Comparison of ENCODE assay signal across 18 mouse cellular contexts in genomic region chr7:64045292-64045691, GRCm38 (mm10).
A peak's percentile ranks its signal among the peaks of the same experiment; 100 is the strongest.
DNase-seq lines count a peak whose midpoint lies in the region; ATAC-seq and TF ChIP-seq lines count a peak whose summit lies in the region.
"Had no signal": no experiment of that assay in that cellular context is flagged by ENCODE, and none has a peak within 500 bp of the region (broad histone marks: within the 10 kb centered on the region; RNA-seq: fewer than 3 reads in every experiment).

No protein-coding gene starts in this region.

- H3K9ac ChIP-seq in liver, embryonic 12.5 days, result no peak overlapping the region
- H3K9ac ChIP-seq: embryonic facial prominence, embryonic 12.5 days; forebrain, embryonic 13.5 days; forebrain, embryonic 15.5 days had no signal

- peak overlapping the region; percentile 73 for H3K27ac ChIP-seq in layer of hippocampus, adult 2 months
- H3K27ac ChIP-seq in liver, embryonic 12.5 days, result peak overlapping the region; percentile 12; the same call in 1 of the 2 replicates
- H3K27ac ChIP-seq: embryonic facial prominence, embryonic 10.5 days; embryonic facial prominence, embryonic 12.5 days; forebrain, embryonic 13.5 days; forebrain, embryonic 15.5 days had no signal

- no peak overlapping the region for H3K4me2 ChIP-seq in liver, embryonic 12.5 days
- H3K4me2 ChIP-seq: embryonic facial prominence, embryonic 12.5 days; forebrain, embryonic 13.5 days; forebrain, embryonic 15.5 days had no signal

- no peak for ATAC-seq in liver, embryonic 12.5 days
- ATAC-seq: forebrain, embryonic 13.5 days; forebrain, embryonic 15.5 days had no signal

- H3K9me3 ChIP-seq in liver, embryonic 12.5 days (replicated peaks), result peaks cover 5% of the 10 kb centered on the region
- H3K9me3 ChIP-seq: embryonic facial prominence, embryonic 12.5 days; forebrain, embryonic 15.5 days had no signal

- intact Hi-C loops in heart, postnatal 10 days (cut with DNase I), result no loop called here

- peak; percentile 44 to 45 for DNase-seq in layer of hippocampus, adult 2 months (ENCODE audit: low spot score in 2 of 2)
- no peak for DNase-seq in layer of hippocampus, postnatal 36 days
- no peak for DNase-seq in liver
- DNase-seq in brain, adult 2 months (ENCODE audit: low read depth, low spot score), result peak; percentile 64
- no peak for DNase-seq in heart, postnatal 10 days
- DNase-seq: adrenal gland, adult 2 months; adrenal gland, postnatal 10 days; adrenal gland, postnatal 25 days; cerebellum, adult 11-12 months; cerebellum, adult 2 months; cerebellum, adult 9-10 months; cerebellum, postnatal 10 days; cerebellum, postnatal 25 days had no signal

- no peak for TF ChIP-seq CTCF in layer of hippocampus, adult 2 months (conservative IDR thresholded peaks at IDR 0.05)

- H3K36me3 ChIP-seq in liver, embryonic 12.5 days, result no peaks in the 10 kb centered on the region
- H3K36me3 ChIP-seq: embryonic facial prominence, embryonic 10.5 days; embryonic facial prominence, embryonic 12.5 days; forebrain, embryonic 15.5 days had no signal

- 80% methylated on average over 3 of the region's 3 CpGs for WGBS in liver, embryonic 12.5 days (ENCODE audit: insufficient replicate concordance)

- no peaks in the 10 kb centered on the region for H3K27me3 ChIP-seq in liver, embryonic 12.5 days (replicated peaks)
- H3K27me3 ChIP-seq: embryonic facial prominence, embryonic 12.5 days; forebrain, embryonic 13.5 days; forebrain, embryonic 15.5 days had no signal

- H3K4me1 ChIP-seq in liver, embryonic 12.5 days, result peaks cover 78% of the 10 kb centered on the region

- H3K4me3 ChIP-seq in layer of hippocampus, adult 2 months, result no peak overlapping the region
- H3K4me3 ChIP-seq in liver, embryonic 12.5 days, result no peak overlapping the region
- H3K4me3 ChIP-seq: embryonic facial prominence, embryonic 10.5 days; embryonic facial prominence, embryonic 12.5 days; forebrain, embryonic 13.5 days; forebrain, embryonic 15.5 days had no signal

Comparison
In these comparisons a context has a peak if more than half of its experiments do, and no peak if none do; other contexts are left out.
1. DNase-seq: peak in layer of hippocampus, adult 2 months (2 of 2) and brain, adult 2 months (single experiment); none in layer of hippocampus, postnatal 36 days (0 of 2), liver (single experiment) and heart, postnatal 10 days (0 of 2).